Mouse (Mus musculus): ENCODE measurements around the gene Ctnnbip1. TPM values are rescaled to one million over a fixed set of nuclear protein-coding genes. Genes with fewer than 3 reads are reported as not detected.

Gene Ctnnbip1
- polyA plus RNA-seq, 1 experiment = 4.7 TPM

DNA sequence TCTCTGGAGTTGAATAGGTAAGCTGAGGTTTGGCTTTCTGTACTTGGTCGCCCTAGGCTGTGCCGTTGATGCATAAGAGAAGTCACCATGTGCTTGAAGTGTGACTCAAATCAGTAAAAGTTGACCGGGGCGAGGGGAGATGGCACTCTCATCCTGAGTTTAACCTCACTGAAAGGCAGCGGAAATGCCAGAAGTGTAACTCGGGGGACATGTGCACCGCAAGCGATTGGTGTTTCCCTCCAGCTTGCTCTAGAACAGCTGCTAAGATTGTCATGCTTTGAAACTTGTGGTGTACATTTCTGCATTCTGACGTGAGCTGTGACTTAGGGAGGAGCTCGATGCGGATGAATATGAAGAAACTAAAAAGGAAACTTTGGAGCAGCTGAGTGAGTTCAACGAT, 30.3 kb upstream of the Ctnnbip1 start:
- Histone ChIP-seq H3K36me3 (ENCODE audit: control insufficient read depth, insufficient read depth, low read length) (peaks cover 11% of the 10 kb centered on the region), H3K4me3 (ENCODE audit: control insufficient read depth, low read depth, low read length) (no peak overlapping the region), H3K27ac (ENCODE audit: control insufficient read depth, insufficient read depth, low read depth, low read length) (no peak overlapping the region), H3K27me3 (ENCODE audit: control insufficient read depth, insufficient read depth, low read length) (no peaks in the 10 kb centered on the region), H3K4me1 (ENCODE audit: control insufficient read depth, insufficient read depth, low read length) (peaks cover 4% of the 10 kb centered on the region)
- TF ChIP-seq POLR2A (IDR thresholded peaks at IDR 0.05; ENCODE audit: control insufficient read depth, low read depth, low read length) (no peak), CTCF (IDR thresholded peaks at IDR 0.05; ENCODE audit: control insufficient read depth, insufficient read depth, insufficient replicate concordance, low read depth, low read length) (no peak)

- Histone ChIP-seq H3K27me3 (ENCODE audit: control insufficient read depth, insufficient read depth, low read length) (no peaks in the 10 kb centered on the region), H3K27ac (ENCODE audit: control insufficient read depth, insufficient read depth, low read depth, low read length) (no peak overlapping the region), H3K4me1 (ENCODE audit: control insufficient read depth, insufficient read depth, low read length) (peaks cover 1% of the 10 kb centered on the region), H3K36me3 (ENCODE audit: control insufficient read depth, insufficient read depth, low read length) (peaks cover 11% of the 10 kb centered on the region), H3K4me3 (ENCODE audit: control insufficient read depth, low read depth, low read length) (no peak overlapping the region)
- TF ChIP-seq POLR2A (IDR thresholded peaks at IDR 0.05; ENCODE audit: control insufficient read depth, low read depth, low read length) (no peak), CTCF (IDR thresholded peaks at IDR 0.05; ENCODE audit: control insufficient read depth, insufficient read depth, insufficient replicate concordance, low read depth, low read length) (no peak)
Observed at GRCm38 (mm10) chr4:149489415-149490240, 28.4 kb upstream of the Ctnnbip1 start.

DNA sequence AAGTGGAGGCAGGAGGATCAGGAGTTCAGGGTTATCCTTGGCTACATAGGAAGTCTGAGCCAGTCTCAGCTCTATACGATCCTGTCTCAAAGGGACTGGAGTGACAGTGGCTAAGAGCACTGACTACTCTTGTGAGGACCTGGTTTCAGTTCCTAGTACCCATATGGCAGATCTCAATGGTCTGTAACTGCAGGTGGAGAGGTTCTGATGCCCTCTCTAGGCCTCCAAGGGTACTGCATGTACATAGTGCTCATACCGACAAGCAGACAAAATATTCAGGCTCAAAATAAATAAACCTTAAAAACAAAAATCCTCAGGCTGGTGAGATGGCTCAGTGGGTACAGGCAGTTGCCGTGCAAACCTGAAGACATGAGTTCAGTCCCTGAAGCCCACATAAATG, 26.9 kb upstream of the Ctnnbip1 start:
- H3K36me3 ChIP-seq (ENCODE audit: control insufficient read depth, insufficient read depth, low read length) = peaks cover 13% of the 10 kb centered on the region
- no peak for TF ChIP-seq POLR2A (IDR thresholded peaks at IDR 0.05; ENCODE audit: control insufficient read depth, low read depth, low read length)
- no peak for TF ChIP-seq CTCF (IDR thresholded peaks at IDR 0.05; ENCODE audit: control insufficient read depth, insufficient read depth, insufficient replicate concordance, low read depth, low read length)

DNA sequence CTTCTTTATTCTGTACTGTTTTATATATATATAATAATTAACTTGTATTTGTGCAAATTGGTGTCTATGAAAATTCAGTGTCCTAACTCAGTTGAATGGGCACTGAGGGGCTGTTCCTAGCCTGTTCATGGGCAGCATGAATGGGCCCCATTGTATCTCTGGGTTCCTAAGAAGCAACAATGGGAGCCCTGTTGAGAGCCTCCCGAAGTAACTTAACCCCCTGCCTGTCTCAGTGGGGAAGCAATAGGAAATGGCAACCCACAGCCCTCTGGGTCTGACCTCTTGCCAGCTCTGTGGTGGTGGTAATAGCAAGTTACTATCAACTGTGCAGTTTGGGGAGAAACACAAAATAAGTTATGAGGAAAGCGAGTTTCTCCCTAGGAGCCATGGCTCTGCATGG, 21.4 kb upstream of the Ctnnbip1 start:
- Histone ChIP-seq H3K27ac (ENCODE audit: control insufficient read depth, insufficient read depth, low read depth, low read length) (no peak overlapping the region), H3K36me3 (ENCODE audit: control insufficient read depth, insufficient read depth, low read length) (peaks cover 3% of the 10 kb centered on the region)

More for the DNA sequence above, 26.9 kb upstream of the Ctnnbip1 start:
- no peak overlapping the region for H3K4me3 ChIP-seq (ENCODE audit: control insufficient read depth, low read depth, low read length)
- H3K27me3 ChIP-seq (ENCODE audit: control insufficient read depth, insufficient read depth, low read length) = no peaks in the 10 kb centered on the region
- H3K27ac ChIP-seq (ENCODE audit: control insufficient read depth, insufficient read depth, low read depth, low read length) = no peak overlapping the region
- no peaks in the 10 kb centered on the region for H3K4me1 ChIP-seq (ENCODE audit: control insufficient read depth, insufficient read depth, low read length)

DNA sequence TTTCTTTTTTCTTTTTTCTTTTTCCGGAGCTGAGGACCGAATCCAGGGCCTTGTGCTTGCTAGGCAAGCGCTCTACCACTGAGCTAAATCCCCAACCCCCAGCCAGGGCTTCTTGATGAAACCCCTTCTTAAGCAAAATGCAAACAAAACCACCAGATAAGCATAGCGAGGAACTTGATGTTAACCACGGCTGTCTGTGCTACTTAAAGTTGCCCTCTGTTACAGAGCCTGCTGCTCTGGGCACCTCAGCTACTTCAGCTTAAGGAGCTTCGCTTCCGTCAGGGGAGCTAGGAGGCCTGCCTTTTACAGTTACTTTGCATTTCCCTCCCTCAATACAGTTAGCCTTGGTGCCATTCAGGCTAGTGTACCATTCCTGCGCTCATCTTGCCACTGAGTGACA, 19.1 kb upstream of the Ctnnbip1 start:
- no peak for TF ChIP-seq CTCF (IDR thresholded peaks at IDR 0.05; ENCODE audit: control insufficient read depth, insufficient read depth, insufficient replicate concordance, low read depth, low read length)
- no peak for TF ChIP-seq POLR2A (IDR thresholded peaks at IDR 0.05; ENCODE audit: control insufficient read depth, low read depth, low read length)
- H3K4me3 ChIP-seq (ENCODE audit: control insufficient read depth, low read depth, low read length) = no peak overlapping the region
- no peaks in the 10 kb centered on the region for H3K4me1 ChIP-seq (ENCODE audit: control insufficient read depth, insufficient read depth, low read length)
- H3K27me3 ChIP-seq (ENCODE audit: control insufficient read depth, insufficient read depth, low read length) = no peaks in the 10 kb centered on the region
- peaks cover 3% of the 10 kb centered on the region for H3K36me3 ChIP-seq (ENCODE audit: control insufficient read depth, insufficient read depth, low read length)
- no peak overlapping the region for H3K27ac ChIP-seq (ENCODE audit: control insufficient read depth, insufficient read depth, low read depth, low read length)

More for the DNA sequence above, 21.4 kb upstream of the Ctnnbip1 start:
- Histone ChIP-seq H3K4me3 (ENCODE audit: control insufficient read depth, low read depth, low read length) (no peak overlapping the region), H3K27me3 (ENCODE audit: control insufficient read depth, insufficient read depth, low read length) (no peaks in the 10 kb centered on the region), H3K4me1 (ENCODE audit: control insufficient read depth, insufficient read depth, low read length) (no peaks in the 10 kb centered on the region)
- TF ChIP-seq CTCF (IDR thresholded peaks at IDR 0.05; ENCODE audit: control insufficient read depth, insufficient read depth, insufficient replicate concordance, low read depth, low read length) = no peak
- TF ChIP-seq POLR2A (IDR thresholded peaks at IDR 0.05; ENCODE audit: control insufficient read depth, low read depth, low read length) = no peak

GRCm38 (mm10) chr4:149499790-149500189, 18.2 kb upstream of the Ctnnbip1 start:
- H3K27ac ChIP-seq (ENCODE audit: control insufficient read depth, insufficient read depth, low read depth, low read length) = no peak overlapping the region
- no peak for TF ChIP-seq CTCF (IDR thresholded peaks at IDR 0.05; ENCODE audit: control insufficient read depth, insufficient read depth, insufficient replicate concordance, low read depth, low read length)
- no peak for TF ChIP-seq POLR2A (IDR thresholded peaks at IDR 0.05; ENCODE audit: control insufficient read depth, low read depth, low read length)
- H3K36me3 ChIP-seq (ENCODE audit: control insufficient read depth, insufficient read depth, low read length) = peaks cover 3% of the 10 kb centered on the region
- no peaks in the 10 kb centered on the region for H3K4me1 ChIP-seq (ENCODE audit: control insufficient read depth, insufficient read depth, low read length)
- no peak overlapping the region for H3K4me3 ChIP-seq (ENCODE audit: control insufficient read depth, low read depth, low read length)
- no peaks in the 10 kb centered on the region for H3K27me3 ChIP-seq (ENCODE audit: control insufficient read depth, insufficient read depth, low read length)

DNA sequence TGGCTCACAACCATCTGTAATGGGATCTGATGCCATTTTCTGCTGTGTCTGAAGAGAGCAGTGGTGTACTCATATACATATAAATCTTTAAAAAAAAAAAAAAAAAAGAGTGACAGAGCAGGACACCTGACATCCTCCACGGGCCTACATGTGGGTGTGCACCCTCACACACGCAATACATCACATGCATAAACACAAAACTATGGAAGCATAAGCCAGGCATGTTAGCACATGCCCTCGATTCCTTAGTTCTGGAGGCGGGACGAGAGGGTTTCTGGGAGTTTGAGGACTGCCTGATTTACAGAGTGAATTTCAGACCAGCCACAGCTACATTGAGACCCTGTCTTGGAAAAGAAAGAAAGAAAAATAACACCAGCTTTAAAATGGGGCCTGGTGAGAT, 13.7 kb upstream of the Ctnnbip1 start:
- no peaks in the 10 kb centered on the region for H3K27me3 ChIP-seq (ENCODE audit: control insufficient read depth, insufficient read depth, low read length)
- H3K4me3 ChIP-seq (ENCODE audit: control insufficient read depth, low read depth, low read length) = no peak overlapping the region
- H3K36me3 ChIP-seq (ENCODE audit: control insufficient read depth, insufficient read depth, low read length) = no peaks in the 10 kb centered on the region
- H3K27ac ChIP-seq (ENCODE audit: control insufficient read depth, insufficient read depth, low read depth, low read length) = no peak overlapping the region
- H3K4me1 ChIP-seq (ENCODE audit: control insufficient read depth, insufficient read depth, low read length) = 0 out of 2 replicates have a peak, but pooled peaks cover 2% of the 10 kb centered on the region
- TF ChIP-seq CTCF (IDR thresholded peaks at IDR 0.05; ENCODE audit: control insufficient read depth, insufficient read depth, insufficient replicate concordance, low read depth, low read length) = no peak
- no peak for TF ChIP-seq POLR2A (IDR thresholded peaks at IDR 0.05; ENCODE audit: control insufficient read depth, low read depth, low read length)
